Mouse (Mus musculus) erythroblast, embryonic 14.5 days (primary cell): Measurements from ENCODE around the gene Eef2. TPM values are rescaled to one million over a fixed set of nuclear protein-coding genes. Genes with fewer than 3 reads are reported as not detected.

Source experiments
- H3K27me3 ChIP-seq: 2 replicates; pipeline ENCODE4 v1.6.1; 2012; ENCODE audit warnings: inconsistent platforms; ENCODE audit not compliant: control insufficient read depth
- H3K36me3 ChIP-seq: 2 replicates; pipeline ENCODE4 v1.6.1; 2012; ENCODE audit warnings: mild to moderate bottlenecking, inconsistent platforms; ENCODE audit not compliant: control insufficient read depth
- H3K4me1 ChIP-seq: 2 replicates; pipeline ENCODE4 v1.6.1; 2012; ENCODE audit warnings: inconsistent platforms; ENCODE audit not compliant: control insufficient read depth
- H3K4me3 ChIP-seq: replicated peaks from 2 replicates; pipeline ENCODE3; 2012; ENCODE audit warnings: moderate library complexity, mild to moderate bottlenecking, inconsistent platforms
- H3K9me3 ChIP-seq: 2 replicates; pipeline ENCODE4 v1.6.1; 2012; ENCODE audit warnings: low read length, inconsistent platforms, mixed read lengths; ENCODE audit not compliant: control insufficient read depth
- GATA1 ChIP-seq: IDR thresholded peaks from 2 replicates; pipeline ENCODE4 v1.6.1; 2012; ENCODE audit warnings: low read length, inconsistent platforms, mixed read lengths
- TAL1 ChIP-seq: IDR thresholded peaks from 3 replicates; pipeline ENCODE4 v1.6.1; 2012; ENCODE audit warnings: low read length, inconsistent platforms, mixed read lengths
- polyA plus RNA-seq: library from polyadenylated mRNA; stranded (reverse); fragments of >175 nt; gene quantifications from 2 replicates; pipeline ENCODE4 v1.2.3, GENCODE M21; 2012

Gene Eef2
- polyA plus RNA-seq, 1 experiment = 124 TPM

DNA sequence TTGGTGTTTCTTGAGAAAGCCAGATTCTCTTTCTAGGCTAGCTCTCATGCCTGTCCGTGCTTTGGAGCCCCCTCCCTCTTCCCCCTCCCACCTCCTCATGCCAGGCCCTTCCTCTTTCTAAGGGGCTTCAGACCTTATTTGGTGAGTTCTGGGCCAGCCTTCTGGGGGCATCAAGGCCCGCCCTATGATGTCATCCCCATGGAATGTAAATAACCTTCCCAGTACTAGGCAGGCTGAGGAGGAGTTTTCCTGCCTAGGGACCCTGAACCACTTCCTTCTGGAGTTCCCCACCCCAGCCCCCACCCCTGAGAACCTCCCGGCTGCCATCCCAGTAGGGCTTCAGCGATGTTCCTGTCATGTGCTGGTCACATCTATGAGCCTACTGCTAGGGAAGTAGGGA, 8.3 kb downstream of the Eef2 start:
- Histone ChIP-seq H3K9me3 (no peaks in the 10 kb centered on the region), H3K4me3 (no peak overlapping the region), H3K27me3 (no peaks in the 10 kb centered on the region), H3K36me3 (peaks cover 75% of the 10 kb centered on the region), H3K4me1 (peaks cover 57% of the 10 kb centered on the region)
- TF ChIP-seq GATA1 = no peak

DNA sequence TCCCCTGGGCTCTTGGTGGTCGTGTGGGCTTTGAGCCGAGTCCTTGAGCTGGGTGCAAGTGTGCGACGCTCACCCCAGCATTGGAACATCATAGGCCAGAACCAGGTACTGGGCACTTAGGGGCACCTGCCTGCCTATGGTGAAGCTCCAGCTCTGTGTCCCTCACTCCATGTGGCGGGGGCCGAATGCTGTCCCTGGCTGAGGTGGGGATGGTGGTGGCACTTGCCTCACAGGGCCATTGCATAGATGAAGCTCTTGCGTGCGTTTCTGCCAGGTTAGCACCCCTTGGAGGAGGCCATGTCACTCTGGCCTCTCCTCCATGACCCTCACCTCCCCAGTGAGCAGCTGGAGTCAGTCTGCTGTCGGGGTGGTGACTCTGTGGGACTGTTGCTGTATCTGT, 10.7 kb downstream of the Eef2 start:
- Histone ChIP-seq H3K4me1 (peaks cover 60% of the 10 kb centered on the region), H3K9me3 (no peaks in the 10 kb centered on the region), H3K4me3 (no peak overlapping the region), H3K27me3 (no peaks in the 10 kb centered on the region), H3K36me3 (peaks cover 70% of the 10 kb centered on the region)
- TF ChIP-seq TAL1 (no peak), GATA1 (no peak)

DNA sequence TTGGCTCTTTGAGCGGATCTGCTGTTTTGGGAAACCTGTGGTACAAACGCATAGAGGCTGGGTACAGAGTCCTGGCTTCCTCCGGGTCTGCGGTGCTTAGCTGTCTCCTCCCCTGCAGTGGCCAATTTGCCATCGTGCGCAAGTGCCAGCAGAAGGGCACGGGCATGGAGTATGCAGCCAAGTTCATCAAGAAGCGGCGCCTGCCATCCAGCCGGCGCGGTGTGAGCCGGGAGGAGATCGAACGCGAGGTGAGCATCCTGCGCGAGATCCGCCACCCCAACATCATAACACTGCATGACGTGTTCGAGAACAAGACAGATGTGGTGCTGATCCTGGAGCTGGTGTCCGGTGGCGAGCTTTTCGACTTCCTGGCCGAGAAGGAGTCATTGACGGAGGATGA, 13.4 kb downstream of the Eef2 start:
- no peak for TF ChIP-seq TAL1
- no peak for TF ChIP-seq GATA1
- Histone ChIP-seq H3K36me3 (peaks cover 50% of the 10 kb centered on the region), H3K27me3 (peaks cover 26% of the 10 kb centered on the region), H3K9me3 (peaks cover 3% of the 10 kb centered on the region; the same call in 1 of the 2 replicates), H3K4me3 (no peak overlapping the region), H3K4me1 (peaks cover 59% of the 10 kb centered on the region)

DNA sequence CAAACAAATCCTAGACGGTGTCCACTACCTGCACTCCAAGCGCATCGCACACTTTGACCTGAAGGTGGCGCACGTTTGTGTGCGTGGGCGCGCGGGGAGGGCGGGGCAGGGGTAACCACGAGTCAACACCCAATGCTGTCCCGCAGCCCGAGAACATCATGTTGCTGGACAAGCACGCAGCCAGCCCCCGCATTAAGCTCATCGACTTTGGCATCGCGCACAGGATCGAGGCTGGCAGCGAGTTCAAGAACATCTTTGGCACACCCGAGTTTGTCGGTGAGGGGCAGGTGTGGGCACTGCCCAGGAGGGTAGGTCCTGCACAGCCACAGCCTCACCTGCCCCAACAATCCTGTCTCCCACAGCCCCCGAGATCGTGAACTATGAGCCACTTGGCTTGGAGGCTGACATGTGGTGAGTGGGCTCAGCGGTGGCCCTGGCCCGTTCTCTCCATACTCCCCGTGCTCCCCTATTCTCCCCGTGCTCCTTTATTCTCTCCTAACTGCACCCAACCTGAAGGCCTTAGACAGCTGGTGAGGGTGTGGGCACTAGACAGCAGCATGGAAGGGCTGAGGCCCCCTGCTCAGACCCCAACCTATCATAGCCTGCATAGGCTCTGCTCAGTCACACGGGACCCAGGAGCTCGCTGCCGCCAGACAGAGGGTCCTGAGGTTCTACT, 13.9 kb downstream of the Eef2 start:
- H3K36me3 ChIP-seq = peaks cover 45% of the 10 kb centered on the region
- no peak overlapping the region for H3K4me3 ChIP-seq
- H3K9me3 ChIP-seq = peaks cover 3% of the 10 kb centered on the region; the same call in 1 of the 2 replicates
- peaks cover 32% of the 10 kb centered on the region for H3K27me3 ChIP-seq
- TF ChIP-seq TAL1 (no peak), GATA1 (no peak)
- H3K4me1 ChIP-seq = peaks cover 59% of the 10 kb centered on the region

DNA sequence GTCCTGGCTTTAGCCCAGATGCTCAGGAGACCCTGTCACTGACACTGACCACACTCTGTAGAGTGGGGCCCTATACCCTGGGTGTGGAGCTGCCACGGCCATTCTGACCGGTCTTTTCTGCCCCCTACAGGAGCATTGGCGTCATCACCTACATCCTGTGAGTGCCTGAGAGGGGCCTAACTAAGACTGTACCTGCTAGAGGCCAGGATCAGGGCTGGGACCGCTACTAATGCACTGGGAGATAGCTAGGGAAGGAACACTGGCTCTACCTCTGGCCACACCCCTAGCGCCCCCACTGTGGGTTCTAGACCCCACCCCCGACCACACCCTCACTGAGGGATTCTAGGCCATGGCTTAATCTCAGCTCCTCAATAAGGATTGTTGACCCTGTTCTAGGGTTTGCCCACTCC, 14.5 kb downstream of the Eef2 start:
- Histone ChIP-seq H3K4me3 (no peak overlapping the region), H3K27me3 (peaks cover 37% of the 10 kb centered on the region), H3K4me1 (peaks cover 63% of the 10 kb centered on the region), H3K36me3 (peaks cover 41% of the 10 kb centered on the region), H3K9me3 (peaks cover 3% of the 10 kb centered on the region; the same call in 1 of the 2 replicates)
- TF ChIP-seq TAL1 = no peak
- TF ChIP-seq GATA1 = no peak

DNA sequence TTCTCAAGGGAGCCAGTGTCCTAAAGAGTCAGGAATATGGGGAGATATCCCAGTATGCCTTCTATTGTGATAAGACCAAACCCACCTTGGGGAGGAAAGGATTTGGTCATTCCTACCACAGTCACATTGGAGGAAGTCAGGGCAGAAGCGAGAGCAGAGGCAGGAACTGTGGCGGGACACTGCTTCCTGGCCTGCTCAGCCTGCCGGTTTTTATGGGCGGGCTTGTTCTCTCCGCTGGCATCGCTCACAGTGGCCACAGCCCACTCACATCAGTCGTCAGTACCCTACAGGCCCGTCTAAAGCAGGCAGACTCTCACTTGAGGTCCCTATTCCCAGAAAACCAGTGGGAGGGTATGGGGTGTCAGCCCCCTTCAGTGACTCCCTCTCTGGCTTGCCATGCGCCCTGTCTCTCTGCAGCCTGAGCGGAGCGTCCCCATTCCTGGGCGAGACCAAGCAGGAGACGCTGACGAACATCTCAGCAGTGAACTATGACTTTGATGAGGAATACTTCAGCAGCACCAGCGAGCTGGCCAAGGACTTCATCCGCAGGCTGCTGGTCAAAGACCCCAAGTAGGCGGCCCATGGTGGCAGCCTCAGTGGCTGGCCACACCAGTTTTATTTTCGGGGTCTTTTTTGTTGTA, 15.0 kb downstream of the Eef2 start:
- Histone ChIP-seq H3K4me1 (peaks cover 63% of the 10 kb centered on the region), H3K36me3 (peaks cover 39% of the 10 kb centered on the region), H3K9me3 (peaks cover 3% of the 10 kb centered on the region; the same call in 1 of the 2 replicates), H3K4me3 (no peak overlapping the region), H3K27me3 (peaks cover 42% of the 10 kb centered on the region)
- TF ChIP-seq TAL1 = no peak
- no peak for TF ChIP-seq GATA1

DNA sequence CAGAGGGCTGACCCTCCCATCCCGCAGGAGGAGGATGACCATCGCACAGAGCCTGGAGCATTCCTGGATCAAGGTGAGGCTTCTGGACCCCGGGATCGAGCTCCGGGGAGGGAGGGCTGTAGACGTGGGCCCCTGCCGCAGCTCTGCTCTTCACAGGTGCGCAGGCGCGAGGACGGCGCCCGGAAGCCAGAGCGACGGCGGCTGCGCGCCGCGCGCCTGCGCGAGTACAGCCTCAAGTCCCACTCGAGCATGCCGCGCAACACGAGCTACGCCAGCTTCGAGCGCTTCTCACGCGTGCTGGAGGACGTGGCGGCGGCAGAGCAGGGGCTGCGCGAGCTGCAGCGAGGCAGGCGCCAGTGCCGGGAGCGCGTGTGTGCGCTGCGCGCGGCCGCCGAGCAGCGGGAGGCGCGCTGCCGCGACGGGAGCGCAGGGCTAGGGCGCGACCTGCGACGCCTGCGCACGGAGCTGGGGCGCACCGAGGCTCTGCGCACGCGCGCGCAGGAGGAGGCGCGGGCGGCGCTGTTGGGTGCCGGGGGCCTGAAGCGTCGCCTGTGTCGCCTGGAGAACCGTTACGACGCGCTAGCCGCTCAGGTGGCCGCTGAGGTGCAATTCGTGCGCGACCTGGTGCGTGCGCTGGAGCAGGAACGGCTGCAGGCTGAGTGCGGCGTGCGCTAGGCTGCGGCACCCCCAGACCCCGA, 16.0 kb downstream of the Eef2 start:
- H3K4me3 ChIP-seq = peak overlapping the region; percentile 82
- H3K9me3 ChIP-seq = peaks cover 3% of the 10 kb centered on the region; the same call in 1 of the 2 replicates
- no peak for TF ChIP-seq TAL1
- TF ChIP-seq GATA1 = no peak
- peaks cover 52% of the 10 kb centered on the region for H3K27me3 ChIP-seq
- H3K4me1 ChIP-seq = peaks cover 60% of the 10 kb centered on the region
- peaks cover 29% of the 10 kb centered on the region for H3K36me3 ChIP-seq

DNA sequence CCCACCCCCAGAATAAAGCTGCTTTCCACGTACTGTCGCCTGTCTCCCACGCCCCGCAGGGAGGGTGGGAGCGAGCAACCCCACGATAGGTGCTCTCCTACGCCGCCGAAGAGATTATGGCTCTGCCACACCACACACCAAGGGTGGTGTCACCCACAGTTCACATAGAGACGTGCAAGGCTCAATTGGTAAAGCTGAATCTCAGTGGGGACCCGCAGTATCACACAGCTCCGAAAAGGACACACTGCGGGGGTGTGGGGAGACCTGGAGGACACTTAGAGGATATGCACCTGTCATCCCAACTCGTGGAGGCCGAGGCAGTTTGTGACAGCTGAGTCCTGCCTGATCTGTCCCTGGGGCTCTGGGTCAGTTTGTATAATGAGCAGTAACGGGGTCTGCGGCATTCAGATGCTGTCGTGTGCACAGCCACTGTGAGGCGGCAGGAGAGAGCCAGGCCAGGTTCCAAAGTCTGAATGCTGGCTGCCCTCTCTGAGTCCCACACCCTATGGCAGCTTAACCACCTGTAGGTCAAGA, 16.6 kb downstream of the Eef2 start:
- Histone ChIP-seq H3K4me3 (peak overlapping the region; percentile 82), H3K36me3 (peaks cover 28% of the 10 kb centered on the region), H3K9me3 (peaks cover 3% of the 10 kb centered on the region; the same call in 1 of the 2 replicates), H3K27me3 (peaks cover 55% of the 10 kb centered on the region), H3K4me1 (peaks cover 60% of the 10 kb centered on the region)
- TF ChIP-seq GATA1 (no peak), TAL1 (no peak)
